Mouse (Mus musculus): ENCODE measurements around the gene Triap1. TPM values are rescaled to one million over a fixed set of nuclear protein-coding genes. Genes with fewer than 3 reads are reported as not detected.

Triap1 gene
- polyA plus RNA-seq, 1 experiment: 10.7 TPM

- WGBS: 89% methylated on average over 5 of the region's 5 CpGs
- H3K27me3 ChIP-seq (ENCODE audit: control insufficient read depth, insufficient read depth, low read length): no peaks in the 10 kb centered on the region; the same call in 1 of the 2 replicates
Observed at GRCm38 (mm10) chr5:115351348-115351747, 10.3 kb downstream of the Triap1 start.

DNA sequence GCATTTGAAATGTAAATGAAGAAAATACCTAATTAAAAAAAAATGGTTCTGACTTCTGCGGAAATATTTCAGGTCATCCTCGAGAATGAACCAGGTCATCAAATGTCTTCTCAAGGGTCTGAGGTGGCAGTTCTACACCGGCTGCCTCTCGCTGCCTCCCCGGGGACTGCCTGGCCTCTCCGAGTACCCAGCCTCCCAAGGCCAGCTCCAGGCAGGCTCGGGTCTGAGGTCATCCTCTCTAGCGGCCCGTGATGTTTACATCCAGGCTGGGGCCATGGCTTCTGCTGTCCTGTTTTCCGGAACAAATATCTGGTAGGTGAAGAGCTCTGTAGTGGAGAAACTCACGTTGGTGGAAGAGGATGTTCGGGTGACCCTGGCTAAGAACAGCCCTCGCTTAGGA, 14.0 kb downstream of the Triap1 start:
- DNase-seq: no peak
- Histone ChIP-seq H3K27ac (ENCODE audit: control insufficient read depth, insufficient read depth, low read length) (no peak overlapping the region), H3K36me3 (ENCODE audit: control insufficient read depth, insufficient read depth, low read length) (no peaks in the 10 kb centered on the region), H3K4me3 (ENCODE audit: control insufficient read depth, insufficient read depth, low read length) (no peak overlapping the region), H3K27me3 (ENCODE audit: control insufficient read depth, insufficient read depth, low read length) (no peaks in the 10 kb centered on the region; the same call in 1 of the 2 replicates), H3K4me1 (replicated peaks; ENCODE audit: control insufficient read depth, insufficient read depth, low read length) (no peaks in the 10 kb centered on the region)
- TF ChIP-seq CTCF (IDR thresholded peaks at IDR 0.05; ENCODE audit: borderline replicate concordance, control insufficient read depth, extremely low read depth, insufficient read depth, low read length, poor library complexity): no peak
- no peak for TF ChIP-seq POLR2A (IDR thresholded peaks at IDR 0.05; ENCODE audit: control insufficient read depth, extremely low read depth, insufficient read depth, low read length, poor library complexity)
- 72% methylated on average over 13 of the region's 13 CpGs for WGBS

More at GRCm38 (mm10) chr5:115351348-115351747, 10.3 kb downstream of the Triap1 start:
- no peak for DNase-seq
- no peak overlapping the region for H3K4me3 ChIP-seq (ENCODE audit: control insufficient read depth, insufficient read depth, low read length)
- TF ChIP-seq POLR2A (IDR thresholded peaks at IDR 0.05; ENCODE audit: control insufficient read depth, extremely low read depth, insufficient read depth, low read length, poor library complexity) (no peak), CTCF (IDR thresholded peaks at IDR 0.05; ENCODE audit: borderline replicate concordance, control insufficient read depth, extremely low read depth, insufficient read depth, low read length, poor library complexity) (no peak)
- H3K4me1 ChIP-seq (replicated peaks; ENCODE audit: control insufficient read depth, insufficient read depth, low read length): peaks cover 5% of the 10 kb centered on the region
- no peaks in the 10 kb centered on the region for H3K36me3 ChIP-seq (ENCODE audit: control insufficient read depth, insufficient read depth, low read length)
- no peak overlapping the region for H3K27ac ChIP-seq (ENCODE audit: control insufficient read depth, insufficient read depth, low read length)

GRCm38 (mm10) chr5:115358872-115359271, 17.8 kb downstream of the Triap1 start:
- WGBS: 6% methylated on average over 12 of the region's 12 CpGs
- peak; percentile 86 for DNase-seq
- no peaks in the 10 kb centered on the region for H3K36me3 ChIP-seq (ENCODE audit: control insufficient read depth, insufficient read depth, low read length)
- TF ChIP-seq POLR2A (IDR thresholded peaks at IDR 0.05; ENCODE audit: control insufficient read depth, extremely low read depth, insufficient read depth, low read length, poor library complexity): no peak
- TF ChIP-seq CTCF (IDR thresholded peaks at IDR 0.05; ENCODE audit: borderline replicate concordance, control insufficient read depth, extremely low read depth, insufficient read depth, low read length, poor library complexity): peak; percentile 93
- H3K4me1 ChIP-seq (replicated peaks; ENCODE audit: control insufficient read depth, insufficient read depth, low read length): no peaks in the 10 kb centered on the region
- H3K27me3 ChIP-seq (ENCODE audit: control insufficient read depth, insufficient read depth, low read length): peaks cover 4% of the 10 kb centered on the region
- no peak overlapping the region for H3K27ac ChIP-seq (ENCODE audit: control insufficient read depth, insufficient read depth, low read length)
- H3K4me3 ChIP-seq (ENCODE audit: control insufficient read depth, insufficient read depth, low read length): no peak overlapping the region

GRCm38 (mm10) chr5:115359438-115359837, 18.4 kb downstream of the Triap1 start:
- H3K27me3 ChIP-seq (ENCODE audit: control insufficient read depth, insufficient read depth, low read length): peaks cover 4% of the 10 kb centered on the region
- no peak overlapping the region for H3K4me3 ChIP-seq (ENCODE audit: control insufficient read depth, insufficient read depth, low read length)
- WGBS: 57% methylated on average over 8 of the region's 8 CpGs
- H3K4me1 ChIP-seq (replicated peaks; ENCODE audit: control insufficient read depth, insufficient read depth, low read length): no peaks in the 10 kb centered on the region
- TF ChIP-seq CTCF (IDR thresholded peaks at IDR 0.05; ENCODE audit: borderline replicate concordance, control insufficient read depth, extremely low read depth, insufficient read depth, low read length, poor library complexity) (no peak), POLR2A (IDR thresholded peaks at IDR 0.05; ENCODE audit: control insufficient read depth, extremely low read depth, insufficient read depth, low read length, poor library complexity) (no peak)
- H3K27ac ChIP-seq (ENCODE audit: control insufficient read depth, insufficient read depth, low read length): no peak overlapping the region
- no peaks in the 10 kb centered on the region for H3K36me3 ChIP-seq (ENCODE audit: control insufficient read depth, insufficient read depth, low read length)
- no peak for DNase-seq

DNA sequence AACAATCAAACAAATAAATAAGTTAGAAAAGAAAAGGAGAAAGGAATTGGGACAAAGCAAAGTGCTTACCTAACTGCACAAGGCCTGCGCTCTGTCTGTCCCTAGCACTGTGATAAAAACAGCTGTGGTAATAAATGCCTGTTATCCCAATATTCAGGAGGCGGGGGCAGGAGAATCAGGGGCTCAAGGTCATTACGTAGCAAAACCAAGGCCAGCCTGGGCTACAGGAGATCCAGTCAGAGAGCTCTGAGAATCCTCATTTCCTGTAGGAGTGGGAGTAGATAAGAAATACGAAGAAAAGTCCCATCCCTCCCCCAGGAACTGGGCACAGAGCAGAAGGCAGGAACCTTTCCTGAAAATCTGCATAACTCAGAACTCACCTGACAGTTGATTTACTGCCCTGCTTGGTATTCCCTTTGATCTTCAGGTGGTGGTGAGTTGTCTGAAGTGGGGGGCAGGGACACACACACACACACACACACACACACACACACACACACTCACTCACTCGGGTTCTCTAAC, 18.9 kb downstream of the Triap1 start:
- Histone ChIP-seq H3K4me1 (replicated peaks; ENCODE audit: control insufficient read depth, insufficient read depth, low read length) (no peaks in the 10 kb centered on the region), H3K27me3 (ENCODE audit: control insufficient read depth, insufficient read depth, low read length) (peaks cover 4% of the 10 kb centered on the region), H3K27ac (ENCODE audit: control insufficient read depth, insufficient read depth, low read length) (no peak overlapping the region), H3K36me3 (ENCODE audit: control insufficient read depth, insufficient read depth, low read length) (no peaks in the 10 kb centered on the region), H3K4me3 (ENCODE audit: control insufficient read depth, insufficient read depth, low read length) (no peak overlapping the region)
- TF ChIP-seq CTCF (IDR thresholded peaks at IDR 0.05; ENCODE audit: borderline replicate concordance, control insufficient read depth, extremely low read depth, insufficient read depth, low read length, poor library complexity): no peak
- TF ChIP-seq POLR2A (IDR thresholded peaks at IDR 0.05; ENCODE audit: control insufficient read depth, extremely low read depth, insufficient read depth, low read length, poor library complexity): no peak
- WGBS: 79% methylated on average over 5 of the region's 5 CpGs
- DNase-seq: no peak

DNA sequence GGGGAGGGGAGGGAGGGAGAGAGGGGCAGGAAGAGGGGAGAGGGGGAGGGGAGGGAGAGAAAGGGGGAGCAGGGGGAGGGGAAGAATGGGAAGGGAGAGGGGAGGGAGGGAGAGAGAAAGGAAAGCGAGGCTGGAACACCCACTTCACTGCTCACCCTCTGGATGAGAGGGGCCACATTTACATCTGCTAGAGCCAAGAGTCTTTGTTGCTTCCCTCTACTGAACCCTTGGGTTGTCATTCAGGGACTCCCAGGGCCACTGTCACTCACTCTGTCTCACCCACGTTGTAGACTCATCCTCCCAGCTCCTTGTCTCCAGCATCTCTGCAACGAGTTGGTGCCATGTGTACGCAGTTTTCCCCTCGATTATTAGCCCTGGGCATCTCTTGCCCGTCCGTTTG, 21.2 kb downstream of the Triap1 start:
- Histone ChIP-seq H3K27ac (ENCODE audit: control insufficient read depth, insufficient read depth, low read length) (no peak overlapping the region), H3K27me3 (ENCODE audit: control insufficient read depth, insufficient read depth, low read length) (peaks cover 4% of the 10 kb centered on the region), H3K4me1 (replicated peaks; ENCODE audit: control insufficient read depth, insufficient read depth, low read length) (no peaks in the 10 kb centered on the region), H3K36me3 (ENCODE audit: control insufficient read depth, insufficient read depth, low read length) (no peaks in the 10 kb centered on the region), H3K4me3 (ENCODE audit: control insufficient read depth, insufficient read depth, low read length) (no peak overlapping the region)
- TF ChIP-seq POLR2A (IDR thresholded peaks at IDR 0.05; ENCODE audit: control insufficient read depth, extremely low read depth, insufficient read depth, low read length, poor library complexity): no peak
- no peak for TF ChIP-seq CTCF (IDR thresholded peaks at IDR 0.05; ENCODE audit: borderline replicate concordance, control insufficient read depth, extremely low read depth, insufficient read depth, low read length, poor library complexity)
- 36% methylated on average over 7 of the region's 7 CpGs for WGBS
- DNase-seq: no peak
